Mouse (Mus musculus): ENCODE data around the gene Mut.
A peak's percentile ranks its signal among the peaks of the same experiment; 100 is the strongest.

Gene Mut

GRCm38 (mm10) chr17:40934420-40935231 is at the start of gene Mut, which contains the start of gene Cenpq:
Gene Mut (plus strand): TSS chr17:40934685.
Gene Cenpq (minus strand): TSS chr17:40935047.
- peak; percentile 92 for DNase-seq (ENCODE audit: extremely low read depth, low read depth)

GRCm38 (mm10) chr17:40885155-40885554 is 49.3 kb upstream of the Mut start:
- DNase-seq (ENCODE audit: extremely low read depth, low read depth), result no peak

- DNase-seq (ENCODE audit: extremely low read depth, low read depth), result no peak
Measured at GRCm38 (mm10) chr17:40887849-40888536, 46.5 kb upstream of the Mut start.

- DNase-seq (ENCODE audit: extremely low read depth, low read depth), result no peak
Measured at GRCm38 (mm10) chr17:40896863-40897262, 37.6 kb upstream of the Mut start.

GRCm38 (mm10) chr17:40899783-40900363 is 34.6 kb upstream of the Mut start:
- DNase-seq (ENCODE audit: extremely low read depth, low read depth), result no peak

GRCm38 (mm10) chr17:40903345-40903744 is 31.1 kb upstream of the Mut start:
- DNase-seq (ENCODE audit: extremely low read depth, low read depth), result no peak

DNA sequence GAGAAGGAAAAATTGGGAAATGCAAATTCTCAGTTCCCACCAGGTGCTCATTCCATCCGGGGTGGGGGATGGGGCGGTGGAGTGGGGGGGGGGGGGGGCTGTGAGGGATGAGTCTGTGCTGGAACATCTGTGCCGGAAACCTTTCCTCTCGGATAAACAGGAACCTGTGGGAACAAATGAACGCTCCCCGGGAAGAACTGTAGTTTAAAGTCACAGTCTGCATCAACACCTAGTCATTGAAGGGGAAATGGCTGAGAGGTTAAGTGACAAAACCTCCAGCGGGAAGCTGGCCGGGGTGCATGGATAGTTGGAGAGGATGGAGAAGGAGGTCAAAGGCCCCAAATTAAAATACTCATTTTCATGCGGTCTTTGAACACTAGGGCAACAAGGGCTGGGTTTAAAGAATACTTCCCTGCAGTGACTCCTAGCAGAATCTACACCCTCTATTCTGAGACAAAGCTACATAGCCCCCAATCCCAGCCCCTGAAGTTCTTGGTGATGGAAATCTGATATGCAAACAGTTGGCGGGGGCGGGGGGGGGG is 30.4 kb upstream of the Mut start:
- DNase-seq (ENCODE audit: extremely low read depth, low read depth), result no peak

GRCm38 (mm10) chr17:40904721-40905154 is 29.7 kb upstream of the Mut start:
- DNase-seq (ENCODE audit: extremely low read depth, low read depth), result no peak

GRCm38 (mm10) chr17:40914250-40914649 is 20.2 kb upstream of the Mut start, which contains the start of gene Glyatl3:
Gene Glyatl3 (minus strand): TSS chr17:40914350.
- DNase-seq (ENCODE audit: extremely low read depth, low read depth), result no peak

GRCm38 (mm10) chr17:40915499-40915898 is 19.0 kb upstream of the Mut start:
- DNase-seq (ENCODE audit: extremely low read depth, low read depth), result no peak

GRCm38 (mm10) chr17:40933985-40934384 is 500 bp upstream of the Mut start:
- DNase-seq (ENCODE audit: extremely low read depth, low read depth), result peak; percentile 28

DNA sequence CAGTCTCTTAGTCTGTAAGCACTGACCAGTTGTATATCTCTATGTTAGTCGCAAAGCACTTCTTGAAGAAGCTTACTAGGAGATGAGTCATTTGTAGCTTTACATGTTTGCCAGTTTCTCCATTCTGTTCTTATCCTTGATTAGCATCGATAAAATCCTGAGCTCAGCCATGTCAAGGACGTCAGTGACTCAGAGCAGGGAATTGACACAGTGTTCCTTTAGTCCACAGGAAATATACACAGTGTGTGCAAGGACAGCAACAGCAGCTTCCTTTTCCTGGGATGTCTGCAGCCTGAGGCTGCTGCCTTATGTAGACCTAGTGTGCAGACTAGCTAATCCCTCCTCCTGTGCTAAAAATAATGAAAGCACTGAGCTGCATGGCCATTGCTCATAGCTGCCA is 14.0 kb downstream of the Mut start:
- no peak for DNase-seq (ENCODE audit: extremely low read depth, low read depth)

DNA sequence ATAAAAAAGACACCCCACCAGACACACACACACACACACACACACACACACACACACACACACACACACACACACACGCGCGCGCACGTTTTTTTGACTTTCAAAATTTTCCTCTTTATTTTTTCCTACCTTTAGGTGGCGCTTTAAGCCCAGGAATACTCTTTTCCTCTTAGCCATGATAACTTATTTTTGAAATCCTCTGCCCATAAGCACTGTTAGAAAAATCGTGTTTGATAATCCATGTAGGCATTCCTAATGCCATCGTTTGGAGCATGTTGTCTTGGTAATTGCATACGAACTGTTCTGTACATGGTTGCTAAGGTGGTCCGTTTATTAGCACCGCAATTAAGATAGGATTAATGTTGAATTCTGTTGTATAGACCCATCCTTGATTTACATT is 43.4 kb downstream of the Mut start:
- peak; percentile 5 for DNase-seq (ENCODE audit: extremely low read depth, low read depth)

GRCm38 (mm10) chr17:40992102-40992501 is 57.6 kb downstream of the Mut start:
- no peak for DNase-seq (ENCODE audit: extremely low read depth, low read depth)
